Mouse (Mus musculus) thymus, adult 2 months (tissue): ENCODE data around the gene Cacna1d. TPM values are rescaled to one million over a fixed set of nuclear protein-coding genes. Genes with fewer than 3 reads are reported as not detected.

Source experiments
- DNase-seq: peaks from one replicate; pipeline ENCODE4 v3.0.0; 2021
- H3K27ac ChIP-seq: fragments of 200-500 bp; 2 replicates; pipeline ENCODE4 v1.5.1; 2012; ENCODE audit warnings: low read length, control low read depth; ENCODE audit not compliant: control insufficient read depth, insufficient read depth
- H3K27me3 ChIP-seq: fragments of 200-500 bp; 2 replicates; pipeline ENCODE4 v1.6.1; 2012; ENCODE audit warnings: mild to moderate bottlenecking, low read length, moderate library complexity, mixed read lengths; ENCODE audit not compliant: control insufficient read depth, insufficient read depth
- H3K36me3 ChIP-seq: fragments of 200-500 bp; 2 replicates; pipeline ENCODE4 v1.6.1; 2012; ENCODE audit warnings: mild to moderate bottlenecking, low read length, moderate library complexity; ENCODE audit not compliant: control insufficient read depth, insufficient read depth
- H3K4me1 ChIP-seq: fragments of 200-500 bp; replicated peaks from 2 replicates; pipeline ENCODE4 v1.6.1; 2012; ENCODE audit warnings: low read length; ENCODE audit not compliant: control insufficient read depth, insufficient read depth
- H3K4me3 ChIP-seq: fragments of 200-500 bp; 2 replicates; pipeline ENCODE4 v1.5.1; 2012; ENCODE audit warnings: mild to moderate bottlenecking, low read length, control low read depth, moderate library complexity; ENCODE audit not compliant: control insufficient read depth, insufficient read depth
- CTCF ChIP-seq: fragments of 200-500 bp; IDR thresholded peaks from 2 replicates; pipeline ENCODE4 v1.5.1; 2012; ENCODE audit warnings: mild to moderate bottlenecking, control low read depth, low read length, moderate library complexity, borderline replicate concordance; ENCODE audit not compliant: control insufficient read depth, poor library complexity, insufficient read depth; ENCODE audit errors: extremely low read depth
- POLR2A ChIP-seq: fragments of 200-500 bp; IDR thresholded peaks from 2 replicates; pipeline ENCODE4 v1.6.1; 2012; ENCODE audit warnings: mild to moderate bottlenecking, low read length, control low read depth, moderate library complexity; ENCODE audit not compliant: control insufficient read depth, poor library complexity, insufficient read depth; ENCODE audit errors: extremely low read depth
- WGBS: fragments of 180-500 bp; shearing (Covaris S2); methylation state at CpG from one replicate; pipeline ENCODE4 v1.1.7; 2018; 5-methylcytosine and 5-hydroxymethylcytosine counted together
- polyA plus RNA-seq: library from polyadenylated mRNA; depleted of rRNA; stranded (reverse); fragments of >200 nt; gene quantifications from 2 replicates; pipeline ENCODE4 v1.2.3, GENCODE M21; 2012

Gene Cacna1d
- polyA plus RNA-seq, 1 experiment: 2.2 TPM

GRCm38 (mm10) chr14:30120023-30120422 lies 371.2 kb downstream of the Cacna1d start:
- no peak for DNase-seq
- peaks cover 3% of the 10 kb centered on the region for H3K4me1 ChIP-seq
- H3K27me3 ChIP-seq: no peaks in the 10 kb centered on the region
- H3K36me3 ChIP-seq: no peaks in the 10 kb centered on the region
- no peak overlapping the region for H3K27ac ChIP-seq
- TF ChIP-seq POLR2A: no peak
- no peak for TF ChIP-seq CTCF
- H3K4me3 ChIP-seq: no peak overlapping the region
- 84% methylated on average over 5 of the region's 5 CpGs for WGBS

- H3K36me3 ChIP-seq: no peaks in the 10 kb centered on the region
- no peaks in the 10 kb centered on the region for H3K27me3 ChIP-seq
- no peak for TF ChIP-seq POLR2A
- TF ChIP-seq CTCF: no peak
- 87% methylated on average over 9 of the region's 9 CpGs for WGBS
- H3K4me1 ChIP-seq: no peaks in the 10 kb centered on the region
- no peak overlapping the region for H3K4me3 ChIP-seq
- H3K27ac ChIP-seq: no peak overlapping the region
- no peak for DNase-seq
Measured at GRCm38 (mm10) chr14:30113392-30114108, 377.7 kb downstream of the Cacna1d start.

DNA sequence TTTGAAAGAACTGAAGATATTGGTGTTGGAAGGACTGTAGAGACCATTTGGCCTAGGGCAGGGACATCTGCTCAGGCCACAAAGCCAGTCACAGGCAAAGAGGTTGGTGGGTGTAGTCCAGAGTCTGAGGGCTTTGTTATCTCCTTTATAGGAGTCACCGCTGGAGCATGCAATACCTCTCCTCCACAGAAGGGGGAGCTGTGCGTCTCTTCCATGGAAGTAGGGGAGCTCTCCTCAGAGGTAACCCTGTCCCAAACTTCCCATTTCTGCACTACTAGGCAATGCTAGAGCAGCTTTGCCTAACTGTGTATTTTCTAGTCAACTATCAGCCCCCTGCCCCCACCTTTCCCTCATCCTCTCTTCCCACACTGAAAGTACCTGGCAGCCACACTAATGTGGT lies 382.2 kb downstream of the Cacna1d start:
- DNase-seq: no peak
- 0 out of 2 replicates have a peak, but pooled peaks have one; percentile 19 for TF ChIP-seq CTCF
- TF ChIP-seq POLR2A: no peak
- H3K36me3 ChIP-seq: no peaks in the 10 kb centered on the region
- H3K4me1 ChIP-seq: peaks cover 28% of the 10 kb centered on the region
- H3K27me3 ChIP-seq: no peaks in the 10 kb centered on the region
- no peak overlapping the region for H3K27ac ChIP-seq
- no peak overlapping the region for H3K4me3 ChIP-seq
- 72% methylated on average over 2 of the region's 2 CpGs for WGBS

- no peak for TF ChIP-seq CTCF
- TF ChIP-seq POLR2A: no peak
- Histone ChIP-seq H3K36me3 (no peaks in the 10 kb centered on the region), H3K4me1 (peaks cover 38% of the 10 kb centered on the region), H3K27me3 (no peaks in the 10 kb centered on the region), H3K4me3 (no peak overlapping the region), H3K27ac (no peak overlapping the region)
- DNase-seq: no peak
- 39% methylated on average over 4 of the region's 4 CpGs for WGBS
Measured at GRCm38 (mm10) chr14:30106550-30106949, 384.7 kb downstream of the Cacna1d start.

GRCm38 (mm10) chr14:30105551-30105950 lies 385.7 kb downstream of the Cacna1d start:
- H3K4me1 ChIP-seq: peaks cover 38% of the 10 kb centered on the region
- DNase-seq: no peak
- TF ChIP-seq CTCF: no peak
- TF ChIP-seq POLR2A: no peak
- H3K4me3 ChIP-seq: no peak overlapping the region
- H3K27ac ChIP-seq: no peak overlapping the region
- H3K27me3 ChIP-seq: no peaks in the 10 kb centered on the region
- WGBS: 93% methylated on average over 6 of the region's 6 CpGs
- H3K36me3 ChIP-seq: no peaks in the 10 kb centered on the region

GRCm38 (mm10) chr14:30103946-30104536 lies 387.2 kb downstream of the Cacna1d start:
- H3K4me3 ChIP-seq: no peak overlapping the region
- no peaks in the 10 kb centered on the region for H3K36me3 ChIP-seq
- H3K4me1 ChIP-seq: peaks cover 47% of the 10 kb centered on the region
- H3K27ac ChIP-seq: peak overlapping the region; percentile 94
- peak; percentile 53 for DNase-seq
- WGBS: 68% methylated on average over 8 of the region's 8 CpGs
- TF ChIP-seq CTCF: peak; percentile 29; the same call in 1 of the 2 replicates
- TF ChIP-seq POLR2A: no peak
- no peaks in the 10 kb centered on the region for H3K27me3 ChIP-seq

GRCm38 (mm10) chr14:30097239-30097638 lies 394.0 kb downstream of the Cacna1d start:
- peaks cover 22% of the 10 kb centered on the region for H3K4me1 ChIP-seq
- TF ChIP-seq CTCF: no peak
- no peak for TF ChIP-seq POLR2A
- H3K27me3 ChIP-seq: no peaks in the 10 kb centered on the region
- WGBS: 46% methylated on average over 5 of the region's 5 CpGs
- no peaks in the 10 kb centered on the region for H3K36me3 ChIP-seq
- DNase-seq: peak; percentile 52
- no peak overlapping the region for H3K4me3 ChIP-seq
- no peak overlapping the region for H3K27ac ChIP-seq
